Mouse (Mus musculus) spleen, postnatal 36 days (tissue): ENCODE results near the gene Fbxl15.

Experiments used
- DNase-seq, 2 experiments: peaks; one replicate each; pipeline ENCODE4 v3.0.0; 2022; ENCODE audit warnings: low spot score in 2 of 2, mixed read lengths in 1 of 2

The Fbxl15 gene

GRCm38 (mm10) chr19:46347936-46348668, 20.1 kb downstream of the Fbxl15 start:
- no peak for DNase-seq

DNA sequence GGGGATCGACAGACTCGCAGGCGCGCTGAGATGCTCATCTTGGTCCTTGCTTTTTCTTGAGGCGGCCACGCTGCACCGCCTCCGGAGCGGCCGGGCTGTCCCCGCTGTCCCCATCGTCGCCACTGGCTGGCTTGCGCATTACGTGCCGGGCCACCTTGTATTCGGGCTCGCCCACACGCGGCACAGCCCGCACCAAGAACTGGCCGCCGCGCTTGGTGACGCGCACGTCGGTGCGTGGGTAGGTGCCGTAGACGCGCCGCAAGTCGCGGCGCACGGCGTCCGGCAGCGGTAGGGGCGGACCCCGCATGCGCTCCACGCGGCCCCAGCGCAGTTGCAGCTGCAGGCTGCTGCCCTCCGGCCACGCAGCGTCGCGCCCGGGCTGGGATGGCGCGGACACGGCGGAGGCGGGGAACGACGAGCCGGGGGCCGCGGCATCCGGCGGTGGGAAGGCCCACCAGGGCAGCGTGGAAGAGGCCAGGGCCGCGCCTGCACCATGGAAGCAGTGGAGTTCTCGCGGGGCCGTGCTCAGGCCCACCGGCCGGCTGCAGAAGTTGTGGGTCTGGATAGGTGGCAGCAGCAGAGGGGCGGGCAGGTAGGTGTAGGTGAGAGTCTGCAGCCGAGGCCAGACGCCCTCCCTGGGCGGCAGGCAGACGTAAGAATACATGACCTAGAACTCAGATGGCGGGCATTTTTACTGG, 20.9 kb downstream of the Fbxl15 start:
- peak; percentile 47 to 55 for DNase-seq

- no peak for DNase-seq
These were observed 21.6 kb downstream of the Fbxl15 start for GRCm38 (mm10) chr19:46349550-46349949.

GRCm38 (mm10) chr19:46350168-46350932, 22.4 kb downstream of the Fbxl15 start, which contains the start of gene 2310034G01Rik:
Gene 2310034G01Rik (minus strand): TSS chr19:46350302.
- no peak for DNase-seq

DNA sequence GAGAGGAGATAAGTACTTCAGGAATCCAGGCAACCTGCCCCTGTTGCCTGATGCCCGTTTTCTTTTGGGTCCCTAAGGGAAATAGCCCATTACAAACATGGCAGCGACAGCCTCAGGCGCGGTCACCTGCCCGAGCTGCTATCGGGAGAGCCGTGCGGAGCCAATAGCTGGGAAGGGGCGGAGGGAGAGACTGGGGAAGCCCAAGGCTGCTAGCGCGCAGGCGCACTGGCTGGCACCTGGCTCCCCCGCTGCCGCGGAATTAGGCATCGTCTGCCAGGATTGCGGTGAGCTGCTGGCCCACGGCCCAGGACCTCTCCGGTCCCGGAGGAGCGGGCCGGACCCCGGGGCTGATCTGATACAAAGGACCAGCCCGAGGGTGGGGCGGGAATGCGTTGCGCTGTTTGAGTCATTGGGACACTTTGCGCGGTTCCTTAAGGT, 28.7 kb downstream of the Fbxl15 start:
- peak; percentile 81 for DNase-seq

DNA sequence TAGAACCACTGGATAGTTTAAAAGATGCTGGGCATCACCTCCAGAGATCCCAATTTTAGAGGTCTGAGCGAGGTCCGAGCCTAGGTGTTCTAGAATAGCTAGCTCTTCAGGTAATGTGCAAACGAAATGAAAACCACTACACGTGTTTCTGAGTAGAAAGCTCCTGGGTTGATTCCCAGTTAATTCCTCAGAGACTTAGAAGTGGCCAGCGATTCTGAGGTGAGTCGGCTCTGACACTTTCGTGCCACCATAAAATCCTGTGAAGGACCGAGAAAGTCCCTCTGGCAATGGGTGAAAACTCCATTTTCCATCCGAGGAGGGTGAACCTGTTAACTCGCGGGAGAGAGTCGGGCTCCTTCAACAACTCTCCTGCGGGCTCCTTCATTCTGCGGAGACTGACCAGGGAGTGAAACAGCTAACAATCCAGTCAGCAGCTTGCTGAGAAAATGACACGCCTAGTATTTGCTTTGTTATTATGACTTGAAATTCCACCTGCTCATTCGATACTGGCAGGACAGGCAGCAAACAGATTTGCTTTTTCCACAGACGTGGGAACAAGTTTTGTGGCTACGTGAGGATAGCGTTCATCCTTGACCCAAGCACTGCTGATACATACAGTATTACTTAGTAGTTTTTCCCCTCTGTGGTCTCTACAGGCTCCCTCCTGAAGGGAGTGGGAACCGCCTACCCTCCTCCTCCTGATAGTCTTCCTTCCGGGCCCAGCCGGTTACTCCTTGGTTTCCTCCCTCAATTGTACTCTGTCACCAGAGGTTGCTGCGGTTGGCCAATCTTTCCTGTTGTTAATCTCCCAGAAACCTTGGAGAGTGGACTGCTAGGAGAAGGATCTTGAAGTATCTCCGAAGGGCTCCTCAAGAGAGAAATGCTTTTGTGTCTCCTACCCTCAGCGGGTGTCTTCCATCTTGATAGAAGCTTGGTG, 29.6 kb downstream of the Fbxl15 start:
- no peak for DNase-seq

DNA sequence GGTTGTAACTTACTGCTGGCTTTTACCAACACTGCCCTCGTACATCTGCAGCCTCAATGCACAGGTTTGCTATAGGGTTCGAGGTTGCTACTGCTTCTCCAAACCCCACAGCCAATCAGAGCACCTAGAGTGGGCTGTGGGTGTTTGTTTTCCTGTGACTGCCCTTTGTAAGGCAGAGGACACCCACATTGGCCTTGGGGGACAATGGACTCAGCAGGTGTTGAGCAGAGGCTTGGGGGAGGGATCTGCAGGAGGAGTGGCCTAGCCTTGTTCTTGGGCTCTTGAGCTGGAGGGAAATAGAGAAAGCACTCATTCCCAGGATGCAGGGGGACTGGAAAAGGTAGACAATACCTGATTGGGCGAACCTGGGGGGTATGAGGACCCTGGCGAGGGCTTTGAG, 30.4 kb downstream of the Fbxl15 start:
- DNase-seq = no peak

DNA sequence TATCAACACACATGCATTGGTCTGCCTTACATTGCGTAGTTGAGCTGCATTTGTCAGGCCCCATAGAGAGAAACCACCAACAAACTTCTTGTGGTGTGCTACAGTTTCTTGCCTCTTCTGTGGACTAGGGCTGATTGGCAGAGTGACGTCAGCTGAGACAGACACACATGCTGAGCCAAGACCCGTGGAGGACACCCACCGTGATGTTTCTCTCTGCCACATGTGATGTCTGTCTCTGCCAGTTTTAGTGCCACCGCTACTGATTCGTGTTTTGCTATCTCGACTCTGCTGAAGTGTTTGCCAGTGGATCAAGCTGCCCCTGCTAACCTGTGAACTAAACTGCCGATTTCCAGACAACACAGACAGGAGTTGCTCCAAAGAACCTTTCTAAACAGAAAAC, 34.1 kb downstream of the Fbxl15 start:
- DNase-seq = no peak

GRCm38 (mm10) chr19:46363294-46364009, 35.5 kb downstream of the Fbxl15 start:
- DNase-seq = no peak

GRCm38 (mm10) chr19:46367798-46368590, 40.0 kb downstream of the Fbxl15 start:
- DNase-seq = no peak

GRCm38 (mm10) chr19:46369204-46369603, 41.2 kb downstream of the Fbxl15 start:
- DNase-seq = peak; percentile 33 to 34

- DNase-seq = no peak
These were observed 46.6 kb downstream of the Fbxl15 start for GRCm38 (mm10) chr19:46374477-46375088.

- DNase-seq = no peak
These were observed 47.5 kb downstream of the Fbxl15 start for GRCm38 (mm10) chr19:46375489-46375888.

- no peak for DNase-seq
These were observed 47.9 kb downstream of the Fbxl15 start for GRCm38 (mm10) chr19:46375891-46376290.
